Mouse (Mus musculus) bone marrow macrophage, adult 2 months (primary cell): ENCODE measurements around the gene Nsd1. TPM values are rescaled to one million over a fixed set of nuclear protein-coding genes. Genes with fewer than 3 reads are reported as not detected.

Source experiments
- H3K27ac ChIP-seq: 2 replicates; pipeline ENCODE4 v1.5.1; 2012; ENCODE audit warnings: low read depth, low read length; ENCODE audit not compliant: insufficient read depth
- H3K4me1 ChIP-seq: 2 replicates; pipeline ENCODE4 v1.6.1; 2012; ENCODE audit warnings: low read length; ENCODE audit not compliant: control insufficient read depth, insufficient read depth
- H3K4me3 ChIP-seq: 2 replicates; pipeline ENCODE4 v1.5.1; 2012; ENCODE audit warnings: mild to moderate bottlenecking, low read length, moderate library complexity; ENCODE audit not compliant: insufficient read depth
- CTCF ChIP-seq: IDR thresholded peaks from 2 replicates; pipeline ENCODE4 v1.5.1; 2012; ENCODE audit warnings: low read depth, mild to moderate bottlenecking, low read length, moderate library complexity
- POLR2A ChIP-seq: IDR thresholded peaks from 2 replicates; pipeline ENCODE4 v1.6.1; 2012; ENCODE audit warnings: mild to moderate bottlenecking, low read depth, low read length, borderline replicate concordance
- polyA plus RNA-seq: library from polyadenylated mRNA; stranded (reverse); fragments of >200 nt; gene quantifications from 2 replicates; pipeline ENCODE4 v1.2.4, GENCODE M21; 2012; ENCODE audit not compliant: missing spikeins, insufficient read depth, insufficient read length

Nsd1 gene
- polyA plus RNA-seq, 1 experiment = 51.0 TPM

DNA sequence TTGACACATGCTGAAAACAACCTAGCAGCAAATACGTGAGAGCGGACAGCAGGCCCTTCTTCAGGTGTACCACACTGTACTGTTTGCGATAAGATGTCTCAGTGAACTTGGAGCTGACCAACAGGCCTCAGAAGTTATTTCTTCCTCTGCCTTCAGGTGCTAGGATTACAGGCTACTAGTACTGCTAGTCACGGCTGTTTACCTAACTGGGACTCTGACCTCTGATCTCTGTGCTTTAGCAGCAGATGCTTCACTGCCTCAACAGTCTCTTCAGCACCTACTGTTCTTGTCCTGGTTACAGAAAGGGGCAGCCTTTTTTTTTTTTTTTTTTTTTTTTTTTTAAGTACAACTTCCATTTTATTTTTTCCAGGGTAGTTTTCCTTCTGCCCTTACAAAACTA, 43.2 kb downstream of the Nsd1 start:
- Histone ChIP-seq H3K27ac (no peak overlapping the region), H3K4me3 (no peak overlapping the region), H3K4me1 (peaks cover 22% of the 10 kb centered on the region)
- TF ChIP-seq POLR2A (no peak), CTCF (no peak)

DNA sequence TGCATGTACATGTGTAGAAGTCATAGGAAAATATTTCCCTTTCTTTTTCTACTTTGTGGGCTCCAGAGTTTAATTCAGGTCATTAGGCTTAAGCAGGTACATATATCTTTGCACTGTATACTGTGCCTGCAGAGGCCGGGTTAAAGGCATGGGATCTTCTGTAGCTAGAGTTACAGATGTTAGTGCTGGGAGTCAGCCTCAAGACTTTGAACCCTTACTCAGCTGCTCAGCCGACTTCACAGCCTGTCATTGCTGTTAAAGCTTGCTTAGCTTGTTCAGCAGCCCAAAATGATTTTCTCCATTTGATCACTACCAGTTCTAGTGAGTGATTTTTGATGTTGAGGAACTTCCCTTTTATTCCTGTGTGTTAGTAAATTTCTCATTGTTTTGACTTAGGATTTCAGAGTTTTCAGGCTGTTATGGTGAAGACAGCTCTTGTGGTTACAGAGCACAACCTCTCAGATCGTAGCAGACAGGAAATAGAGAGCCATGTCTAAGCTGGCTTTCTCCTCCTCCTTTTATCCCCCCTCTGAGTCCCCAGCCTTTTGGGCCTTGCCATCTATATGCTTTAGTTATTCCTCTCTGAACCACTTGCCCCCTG, 45.6 kb downstream of the Nsd1 start:
- Histone ChIP-seq H3K27ac (peak overlapping the region; percentile 29; the same call in 1 of the 2 replicates), H3K4me3 (no peak overlapping the region), H3K4me1 (peaks cover 14% of the 10 kb centered on the region)
- TF ChIP-seq CTCF = no peak
- TF ChIP-seq POLR2A = no peak

DNA sequence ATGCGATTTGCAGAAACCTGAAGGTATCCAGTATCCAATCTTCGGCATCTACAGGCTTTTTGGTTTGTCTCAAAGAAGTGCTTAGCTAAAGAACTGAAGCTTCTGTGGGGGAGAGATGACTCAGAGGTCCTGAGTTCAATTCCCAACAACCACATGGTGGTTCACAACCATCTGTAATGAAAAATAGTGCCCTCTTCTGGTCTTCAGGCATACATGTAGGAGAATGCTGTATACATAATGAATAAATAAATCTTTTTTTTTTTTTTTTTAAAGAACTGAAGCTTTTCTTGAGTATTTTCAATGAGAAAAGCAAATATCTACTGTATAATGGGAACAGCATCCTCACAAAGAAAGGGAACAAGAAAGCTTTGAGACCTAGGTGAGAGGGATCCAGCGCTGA, 49.1 kb downstream of the Nsd1 start:
- TF ChIP-seq POLR2A (no peak), CTCF (no peak)
- no peak overlapping the region for H3K4me3 ChIP-seq
- no peak overlapping the region for H3K27ac ChIP-seq
- H3K4me1 ChIP-seq = peaks cover 10% of the 10 kb centered on the region

DNA sequence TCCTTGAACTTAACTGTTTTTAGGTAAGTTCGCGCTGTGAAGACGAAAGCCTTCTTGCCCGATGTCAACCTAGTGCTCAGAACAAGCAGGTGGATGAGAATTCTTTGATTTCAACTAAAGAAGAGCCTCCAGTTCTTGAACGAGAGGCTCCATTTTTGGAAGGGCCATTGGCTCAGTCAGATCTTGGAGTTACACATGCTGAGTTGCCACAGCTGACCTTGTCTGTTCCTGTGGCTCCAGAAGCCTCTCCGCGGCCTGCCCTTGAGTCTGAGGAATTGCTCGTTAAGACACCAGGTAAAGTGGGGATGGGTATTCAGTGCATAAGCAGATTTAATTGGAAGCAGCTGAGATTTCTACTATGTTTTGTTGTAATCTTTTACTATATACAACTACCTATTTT, 51.9 kb downstream of the Nsd1 start:
- TF ChIP-seq POLR2A (no peak), CTCF (no peak)
- H3K27ac ChIP-seq = no peak overlapping the region
- H3K4me1 ChIP-seq = peaks cover 2% of the 10 kb centered on the region
- no peak overlapping the region for H3K4me3 ChIP-seq

DNA sequence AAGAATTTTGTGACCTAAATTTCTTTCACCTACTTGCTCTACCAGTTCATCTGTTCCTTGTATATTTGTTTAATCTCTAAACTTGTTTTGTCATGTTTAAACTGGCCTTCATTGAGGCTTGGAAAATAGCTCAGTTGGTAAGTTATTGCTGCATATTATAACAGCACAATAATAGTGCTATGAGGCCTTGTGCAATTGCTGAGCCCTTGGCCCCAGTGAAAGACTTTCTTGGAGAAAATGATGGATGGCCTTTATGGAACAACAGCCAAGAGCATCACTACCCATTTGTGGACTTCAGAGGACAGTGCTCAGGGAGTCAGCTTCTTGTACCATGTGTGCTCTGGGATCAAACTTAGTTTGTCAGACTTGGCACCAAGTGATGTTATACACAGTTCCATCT, 52.5 kb downstream of the Nsd1 start:
- Histone ChIP-seq H3K4me1 (no peaks in the 10 kb centered on the region), H3K27ac (no peak overlapping the region), H3K4me3 (no peak overlapping the region)
- TF ChIP-seq CTCF = no peak
- no peak for TF ChIP-seq POLR2A

DNA sequence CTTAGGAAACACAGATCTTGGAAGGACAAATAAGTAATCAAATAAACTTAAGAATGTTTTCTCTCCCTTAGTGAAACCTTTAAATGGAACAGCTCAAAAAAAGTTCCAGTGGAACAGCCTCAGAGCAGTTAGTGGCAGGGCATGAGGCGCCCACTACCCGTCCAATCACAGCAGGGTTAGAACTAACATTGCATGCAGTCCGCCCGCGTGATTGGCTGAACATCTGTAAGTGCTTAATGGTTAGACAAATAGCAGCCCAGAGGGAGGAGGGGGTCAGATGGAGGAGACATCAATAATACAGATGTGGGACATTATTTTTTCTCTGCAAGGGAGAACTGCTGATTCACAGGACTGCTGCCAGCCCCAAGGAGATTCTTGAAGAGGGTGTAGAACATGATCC, 67.6 kb downstream of the Nsd1 start:
- no peaks in the 10 kb centered on the region for H3K4me1 ChIP-seq
- no peak overlapping the region for H3K4me3 ChIP-seq
- no peak for TF ChIP-seq CTCF
- TF ChIP-seq POLR2A = no peak
- no peak overlapping the region for H3K27ac ChIP-seq

DNA sequence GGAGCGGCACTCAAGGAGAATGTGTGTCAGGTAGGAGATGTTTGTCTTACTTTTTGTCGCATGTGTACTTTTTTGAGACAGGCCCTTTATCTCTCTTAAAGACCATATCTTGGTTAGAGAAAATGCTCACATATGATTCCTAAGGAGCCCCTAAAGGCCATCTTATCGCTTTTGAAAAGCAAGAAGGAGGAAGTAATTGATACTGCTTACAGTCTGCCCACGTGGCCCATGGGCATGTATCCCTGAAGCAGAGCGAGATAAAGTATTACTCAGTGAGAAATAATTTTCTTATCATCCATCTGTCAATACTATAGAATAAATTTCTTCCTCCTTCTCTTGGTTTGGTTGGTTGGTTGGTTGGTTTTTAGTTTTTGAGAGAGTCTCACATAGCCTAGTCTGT, 68.1 kb downstream of the Nsd1 start:
- Histone ChIP-seq H3K4me3 (no peak overlapping the region), H3K27ac (no peak overlapping the region), H3K4me1 (no peaks in the 10 kb centered on the region)
- TF ChIP-seq CTCF = no peak
- no peak for TF ChIP-seq POLR2A

DNA sequence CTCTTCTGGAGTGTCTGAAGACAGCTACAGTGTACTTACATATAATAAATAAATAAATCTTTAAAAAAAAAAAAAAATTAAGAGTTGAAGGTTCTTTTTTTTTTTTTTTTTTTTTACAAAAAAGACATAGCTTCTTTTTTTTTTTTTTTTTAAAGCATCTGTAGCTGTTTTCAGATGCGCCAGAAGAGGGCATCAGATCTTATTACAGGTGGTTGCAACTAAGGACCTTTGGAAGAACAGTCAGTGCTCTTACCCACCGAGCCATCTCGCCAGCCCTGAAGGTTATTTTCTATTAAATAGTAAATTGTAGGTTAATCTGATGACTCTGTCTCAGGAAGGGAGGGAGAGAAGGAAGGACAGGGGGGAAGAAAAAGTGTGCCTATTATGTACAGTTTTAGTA, 79.3 kb downstream of the Nsd1 start:
- Histone ChIP-seq H3K27ac (no peak overlapping the region), H3K4me1 (no peaks in the 10 kb centered on the region)
- no peak for TF ChIP-seq POLR2A
- TF ChIP-seq CTCF = no peak

DNA sequence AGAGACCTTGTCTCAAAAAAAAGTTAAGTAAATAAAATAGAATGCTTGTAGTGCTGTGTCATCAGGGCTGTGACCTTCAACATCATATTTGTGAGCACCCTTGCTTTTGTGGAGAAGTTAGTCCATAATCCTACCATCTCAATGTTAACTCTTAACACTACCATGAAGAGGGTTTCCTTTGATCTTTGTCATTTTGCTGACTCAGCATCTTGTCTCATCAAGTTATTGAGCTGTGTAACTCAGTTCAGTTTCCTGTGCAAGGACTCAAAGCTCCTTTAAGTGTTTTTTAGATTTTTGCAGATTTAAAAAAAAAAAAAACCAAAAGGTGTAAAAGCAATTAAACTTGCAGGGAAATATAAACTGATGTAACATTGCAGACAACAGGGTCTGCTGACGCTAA, 87.2 kb downstream of the Nsd1 start:
- Histone ChIP-seq H3K4me3 (no peak overlapping the region), H3K27ac (no peak overlapping the region), H3K4me1 (no peaks in the 10 kb centered on the region)
- TF ChIP-seq CTCF = no peak
- no peak for TF ChIP-seq POLR2A

More for the DNA sequence above, 79.3 kb downstream of the Nsd1 start:
- no peak overlapping the region for H3K4me3 ChIP-seq

DNA sequence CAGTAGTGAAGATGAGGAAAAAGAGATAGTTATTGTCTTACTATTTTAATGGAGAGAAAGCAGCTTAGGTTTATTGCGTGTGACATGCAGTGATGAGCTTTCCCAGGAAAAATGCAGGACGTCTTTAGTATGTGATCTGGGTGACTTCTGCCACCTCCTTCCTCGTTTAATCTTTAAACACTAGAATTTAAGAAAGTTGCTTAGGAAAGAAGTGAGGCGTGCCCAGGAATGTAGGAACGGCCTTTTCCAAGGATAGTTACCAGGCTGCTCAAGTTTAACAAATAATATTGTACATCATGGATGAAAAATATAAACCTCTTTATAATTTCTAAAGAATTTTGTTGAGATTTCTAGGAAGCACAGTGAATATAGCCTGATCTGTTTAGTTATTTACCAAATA, 91.3 kb downstream of the Nsd1 start:
- no peaks in the 10 kb centered on the region for H3K4me1 ChIP-seq
- H3K4me3 ChIP-seq = no peak overlapping the region
- no peak for TF ChIP-seq POLR2A
- no peak for TF ChIP-seq CTCF
- H3K27ac ChIP-seq = no peak overlapping the region

DNA sequence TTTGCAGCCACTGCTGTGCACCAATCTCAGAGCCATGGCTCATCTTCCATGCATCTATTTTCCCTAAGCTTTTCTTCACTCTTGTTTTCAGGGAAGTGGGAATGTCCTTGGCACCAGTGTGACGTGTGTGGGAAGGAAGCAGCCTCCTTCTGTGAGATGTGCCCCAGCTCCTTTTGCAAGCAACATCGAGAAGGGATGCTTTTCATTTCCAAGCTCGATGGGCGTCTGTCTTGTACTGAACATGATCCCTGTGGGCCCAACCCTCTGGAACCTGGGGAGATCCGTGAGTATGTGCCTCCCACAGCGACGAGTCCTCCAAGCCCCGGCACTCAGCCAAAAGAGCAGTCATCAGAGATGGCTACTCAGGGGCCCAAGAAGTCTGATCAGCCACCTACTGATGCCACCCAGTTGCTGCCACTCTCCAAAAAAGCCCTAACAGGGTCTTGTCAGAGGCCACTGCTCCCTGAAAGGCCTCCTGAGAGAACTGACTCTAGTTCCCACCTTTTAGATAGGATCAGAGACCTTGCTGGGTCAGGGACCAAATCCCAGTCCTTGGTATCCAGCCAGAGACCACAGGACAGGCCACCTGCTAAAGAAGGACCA, 102.5 kb downstream of the Nsd1 start:
- Histone ChIP-seq H3K4me1 (peaks cover 4% of the 10 kb centered on the region), H3K27ac (no peak overlapping the region)
- no peak for TF ChIP-seq CTCF
- no peak for TF ChIP-seq POLR2A

More for the DNA sequence above, 102.5 kb downstream of the Nsd1 start:
- H3K4me3 ChIP-seq = no peak overlapping the region
